Mouse (Mus musculus) stomach, embryonic 14.5 days (tissue): ENCODE results near the gene Inpp5b. TPM values are rescaled to one million over a fixed set of nuclear protein-coding genes. Genes with fewer than 3 reads are reported as not detected.
"Not testable (repeated sequence)": the region's sequence is repeated elsewhere in the genome, so short reads cannot be mapped to it uniquely, and the experiment has no call there.

Experiments used
- ATAC-seq: fragments of 200-750 bp; cut with Nextera tagmentation; 2 replicates; pipeline ENCODE4 v1.8.0; 2017; ENCODE audit warnings: low read depth, moderate TSS enrichment; ENCODE audit not compliant: insufficient number of reproducible peaks, insufficient read depth, low FRiP score
- H3K27ac ChIP-seq: fragments of 300-500 bp; sonication (generic); 2 replicates; pipeline ENCODE4 v1.5.1; 2014; ENCODE audit warnings: mild to moderate bottlenecking, low read length, moderate library complexity, mixed read lengths
- H3K27me3 ChIP-seq: fragments of 300-500 bp; sonication (generic); 2 replicates; pipeline ENCODE4 v1.6.1; 2014; ENCODE audit warnings: low read length, control low read depth, mixed read lengths; ENCODE audit not compliant: control insufficient read depth, insufficient read depth
- H3K36me3 ChIP-seq: fragments of 300-500 bp; sonication (generic); 2 replicates; pipeline ENCODE4 v1.6.1; 2014; ENCODE audit warnings: mild to moderate bottlenecking, control low read depth, low read length, moderate library complexity, mixed read lengths; ENCODE audit not compliant: control insufficient read depth, insufficient read depth
- H3K4me1 ChIP-seq: fragments of 300-500 bp; sonication (generic); 2 replicates; pipeline ENCODE4 v1.6.1; 2014; ENCODE audit warnings: low read length, control low read depth, mixed read lengths; ENCODE audit not compliant: control insufficient read depth, insufficient read depth
- H3K4me2 ChIP-seq: fragments of 300-500 bp; sonication (generic); replicated peaks from 2 replicates; pipeline ENCODE4 v1.6.1; 2014; ENCODE audit warnings: low read depth, low read length, control low read depth
- H3K4me3 ChIP-seq: fragments of 300-500 bp; sonication (generic); 2 replicates; pipeline ENCODE4 v1.5.1; 2014; ENCODE audit warnings: low read depth, low read length, control low read depth
- H3K9ac ChIP-seq: fragments of 300-500 bp; sonication (generic); replicated peaks from 2 replicates; pipeline ENCODE4 v1.6.1; 2014; ENCODE audit warnings: low read depth, mild to moderate bottlenecking, control low read depth, low read length, moderate library complexity, mixed read lengths
- H3K9me3 ChIP-seq: fragments of 300-500 bp; sonication (generic); 2 replicates; pipeline ENCODE4 v1.6.1; 2016; ENCODE audit warnings: low read depth, low read length, control low read depth; ENCODE audit not compliant: control insufficient read depth
- WGBS: fragments of 180-500 bp; shearing (Covaris S2); extraction: QIAGEN DNeasy Blood & Tissue Kit; methylation state at CpG from one replicate; pipeline ENCODE4 v1.1.7; 2014; 5-methylcytosine and 5-hydroxymethylcytosine counted together
- polyA plus RNA-seq: library from polyadenylated mRNA; unstranded; fragments of >200 nt; fragmentation: Nextera tagmentation; extraction: Ambion mirVana; gene quantifications from 2 replicates; pipeline ENCODE4 v1.2.1, GENCODE M21; 2014

Inpp5b gene
- polyA plus RNA-seq, 1 experiment from 2014 or later = 27.4 TPM

GRCm38 (mm10) chr4:124701052-124701845 is 40.4 kb upstream of the Inpp5b start:
- no peak for ATAC-seq
- peak overlapping the region; percentile 94 for H3K27ac ChIP-seq
- no peaks in the 10 kb centered on the region for H3K9me3 ChIP-seq
- H3K27me3 ChIP-seq = no peaks in the 10 kb centered on the region
- H3K9ac ChIP-seq = peak overlapping the region; percentile 85
- peak overlapping the region; percentile 84 for H3K4me3 ChIP-seq
- no peaks in the 10 kb centered on the region; the same call in 1 of the 2 replicates for H3K36me3 ChIP-seq
- H3K4me2 ChIP-seq = peak overlapping the region; percentile 74
- peaks cover 40% of the 10 kb centered on the region for H3K4me1 ChIP-seq
- WGBS = 3% methylated on average over 22 of the region's 22 CpGs

DNA sequence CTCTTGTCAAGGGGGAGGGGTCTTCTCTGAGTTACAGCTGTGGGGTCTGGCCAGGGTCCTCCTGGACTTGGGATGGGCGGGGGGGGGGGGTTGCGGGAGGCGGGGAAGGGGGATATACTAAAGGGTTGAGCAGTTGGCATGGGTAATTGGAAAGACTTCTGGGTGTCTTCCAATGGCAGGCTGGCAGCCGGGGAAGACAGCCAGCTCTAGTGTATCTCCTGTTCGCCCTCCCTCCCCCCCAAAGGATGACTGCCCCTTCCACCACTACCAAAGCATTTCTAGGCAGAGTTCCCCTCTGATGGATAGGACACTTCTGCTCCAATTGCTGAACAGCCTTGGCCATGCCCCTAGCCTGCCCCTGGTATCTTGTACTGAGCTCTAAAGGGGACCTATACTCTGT is 39.7 kb upstream of the Inpp5b start:
- Histone ChIP-seq H3K36me3 (no peaks in the 10 kb centered on the region; the same call in 1 of the 2 replicates), H3K27ac (peak overlapping the region; percentile 94; the same call in 1 of the 2 replicates), H3K4me2 (peak overlapping the region; percentile 74), H3K9me3 (no peaks in the 10 kb centered on the region), H3K4me3 (peak overlapping the region; percentile 84), H3K9ac (peak overlapping the region; percentile 85; the same call in 1 of the 2 replicates), H3K27me3 (no peaks in the 10 kb centered on the region), H3K4me1 (peaks cover 40% of the 10 kb centered on the region)
- ATAC-seq = no peak
- WGBS = 35% methylated on average over 4 of the region's 5 CpGs

DNA sequence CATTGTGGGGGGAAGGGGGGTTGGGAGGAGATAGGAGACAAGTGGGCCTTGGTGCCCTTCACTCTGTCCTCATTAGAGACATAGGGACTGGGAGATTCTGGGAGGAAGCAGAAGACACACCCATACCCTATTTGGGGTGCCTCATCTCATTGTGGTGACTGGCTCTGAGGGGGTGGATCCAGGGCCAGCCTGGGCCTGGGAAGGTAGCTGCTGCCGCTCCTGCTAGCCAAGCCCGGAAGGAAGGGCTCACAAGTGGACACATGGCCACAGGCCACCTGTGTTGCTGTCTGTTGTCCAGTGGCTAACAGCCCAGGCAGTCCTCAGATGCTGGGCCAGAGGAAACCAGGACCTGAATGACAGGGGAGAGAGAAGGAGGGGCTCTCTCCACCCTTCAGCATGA is 38.2 kb upstream of the Inpp5b start:
- no peak for ATAC-seq
- Histone ChIP-seq H3K36me3 (no peaks in the 10 kb centered on the region; the same call in 1 of the 2 replicates), H3K4me2 (peak overlapping the region; percentile 39), H3K4me3 (0 out of 2 replicates have a peak overlapping the region, but pooled peaks have one; percentile 2), H3K9me3 (no peaks in the 10 kb centered on the region), H3K9ac (no peak overlapping the region), H3K27me3 (no peaks in the 10 kb centered on the region), H3K4me1 (peaks cover 40% of the 10 kb centered on the region), H3K27ac (peak overlapping the region; percentile 93; the same call in 1 of the 2 replicates)
- 31% methylated on average over 2 of the region's 2 CpGs for WGBS

DNA sequence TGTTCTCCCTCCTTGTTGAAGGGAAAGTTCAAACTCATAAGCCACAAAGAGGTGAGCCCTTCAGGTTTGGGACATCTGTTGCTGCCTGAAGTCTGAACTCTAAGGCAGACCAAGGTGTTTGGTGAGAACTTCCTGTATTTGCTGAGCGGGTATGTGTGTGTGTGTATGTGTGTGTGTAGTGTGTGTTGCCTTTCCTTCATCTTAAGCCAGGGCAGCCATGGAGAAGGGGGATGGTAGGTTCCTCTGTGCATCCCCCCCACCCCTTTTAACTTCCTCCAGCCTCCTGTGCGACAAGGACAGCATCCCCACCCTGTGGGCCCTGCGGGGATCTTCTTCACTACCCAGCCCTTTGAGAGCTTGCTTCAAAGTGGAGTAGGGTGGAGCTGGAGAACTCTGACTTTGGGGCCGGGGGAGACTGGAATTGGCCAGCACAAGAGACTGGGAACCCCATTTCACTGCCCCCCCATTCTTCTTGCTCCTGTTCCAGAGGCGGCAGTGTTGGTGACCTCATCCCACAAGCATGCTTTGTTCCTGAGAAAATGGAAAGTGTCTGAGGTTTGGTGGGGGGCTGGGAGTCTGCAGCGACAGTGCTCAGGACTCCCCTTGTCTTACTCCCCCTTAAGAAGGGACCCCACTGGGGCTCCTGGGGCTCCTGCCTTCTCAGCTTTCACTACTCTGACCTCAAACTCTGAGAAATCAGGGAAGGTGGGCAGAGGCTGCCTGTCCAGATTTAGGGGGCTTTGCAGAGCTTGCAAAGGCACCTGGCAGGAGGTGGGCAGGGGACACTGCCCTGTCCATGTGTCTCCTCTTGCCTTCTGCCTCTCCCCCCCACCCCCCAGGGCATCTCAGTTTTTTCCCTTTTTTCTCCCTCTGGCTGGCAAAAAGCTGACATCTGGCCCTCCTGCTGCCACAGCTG is 37.5 kb upstream of the Inpp5b start:
- H3K9ac ChIP-seq = 0 out of 2 replicates have a peak overlapping the region, but pooled peaks have one; percentile 21
- peak overlapping the region; percentile 39 for H3K4me2 ChIP-seq
- no peak for ATAC-seq
- H3K4me3 ChIP-seq = 0 out of 2 replicates have a peak overlapping the region, but pooled peaks have one; percentile 2
- H3K4me1 ChIP-seq = peaks cover 40% of the 10 kb centered on the region
- peak overlapping the region; percentile 93 for H3K27ac ChIP-seq
- 12% methylated on average over 6 of the region's 6 CpGs for WGBS
- no peaks in the 10 kb centered on the region for H3K9me3 ChIP-seq
- H3K36me3 ChIP-seq = no peaks in the 10 kb centered on the region; the same call in 1 of the 2 replicates
- H3K27me3 ChIP-seq = no peaks in the 10 kb centered on the region

DNA sequence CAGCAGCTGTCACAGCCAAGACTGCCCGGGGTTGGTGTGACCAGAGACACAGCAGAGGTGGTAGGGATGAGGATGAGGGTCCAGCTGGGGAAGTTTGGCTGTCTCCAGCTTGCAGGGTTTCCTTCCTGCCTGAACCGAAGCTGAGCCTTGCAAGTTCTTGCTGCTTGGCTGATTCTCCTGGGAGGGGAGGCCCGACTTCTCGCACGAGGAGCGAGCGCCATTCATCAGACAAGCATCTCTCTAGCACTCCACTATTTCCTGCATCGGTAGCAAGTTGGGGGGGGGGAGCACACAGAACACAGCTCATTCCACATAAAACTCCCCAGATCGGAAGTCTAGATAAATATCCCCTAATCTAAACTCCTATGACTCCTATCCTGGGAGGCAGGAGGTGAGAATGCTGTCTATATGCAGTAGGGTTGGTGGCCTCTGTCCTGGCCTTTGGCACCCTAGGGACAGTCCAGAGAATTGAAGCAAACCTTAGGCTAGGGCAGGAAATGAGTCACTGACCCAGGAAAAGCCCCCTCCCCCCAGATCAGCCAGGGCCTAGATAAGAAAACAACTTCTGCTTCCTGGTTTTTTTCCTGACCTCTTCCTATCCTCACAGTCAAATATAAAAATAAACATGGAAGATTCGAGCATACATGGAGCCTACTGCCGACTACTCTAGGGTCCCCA is 36.7 kb upstream of the Inpp5b start:
- H3K27ac ChIP-seq = peak overlapping the region; percentile 93
- peaks cover 42% of the 10 kb centered on the region for H3K4me1 ChIP-seq
- no peak overlapping the region for H3K4me3 ChIP-seq
- H3K4me2 ChIP-seq = peak overlapping the region; percentile 39
- ATAC-seq = no peak
- no peaks in the 10 kb centered on the region for H3K27me3 ChIP-seq
- H3K9me3 ChIP-seq = no peaks in the 10 kb centered on the region
- H3K36me3 ChIP-seq = no peaks in the 10 kb centered on the region; the same call in 1 of the 2 replicates
- 0 out of 2 replicates have a peak overlapping the region, but pooled peaks have one; percentile 21 for H3K9ac ChIP-seq
- WGBS = 15% methylated on average over 11 of the region's 11 CpGs

- Histone ChIP-seq H3K27me3 (no peaks in the 10 kb centered on the region), H3K27ac (peak overlapping the region; percentile 93), H3K4me2 (no peak overlapping the region), H3K36me3 (no peaks in the 10 kb centered on the region; the same call in 1 of the 2 replicates), H3K4me3 (no peak overlapping the region), H3K9me3 (no peaks in the 10 kb centered on the region), H3K9ac (0 out of 2 replicates have a peak overlapping the region, but pooled peaks have one; percentile 11), H3K4me1 (peaks cover 46% of the 10 kb centered on the region)
- no peak for ATAC-seq
- 86% methylated on average over 23 of the region's 23 CpGs for WGBS
Measured at GRCm38 (mm10) chr4:124705661-124706269, 35.9 kb upstream of the Inpp5b start.

DNA sequence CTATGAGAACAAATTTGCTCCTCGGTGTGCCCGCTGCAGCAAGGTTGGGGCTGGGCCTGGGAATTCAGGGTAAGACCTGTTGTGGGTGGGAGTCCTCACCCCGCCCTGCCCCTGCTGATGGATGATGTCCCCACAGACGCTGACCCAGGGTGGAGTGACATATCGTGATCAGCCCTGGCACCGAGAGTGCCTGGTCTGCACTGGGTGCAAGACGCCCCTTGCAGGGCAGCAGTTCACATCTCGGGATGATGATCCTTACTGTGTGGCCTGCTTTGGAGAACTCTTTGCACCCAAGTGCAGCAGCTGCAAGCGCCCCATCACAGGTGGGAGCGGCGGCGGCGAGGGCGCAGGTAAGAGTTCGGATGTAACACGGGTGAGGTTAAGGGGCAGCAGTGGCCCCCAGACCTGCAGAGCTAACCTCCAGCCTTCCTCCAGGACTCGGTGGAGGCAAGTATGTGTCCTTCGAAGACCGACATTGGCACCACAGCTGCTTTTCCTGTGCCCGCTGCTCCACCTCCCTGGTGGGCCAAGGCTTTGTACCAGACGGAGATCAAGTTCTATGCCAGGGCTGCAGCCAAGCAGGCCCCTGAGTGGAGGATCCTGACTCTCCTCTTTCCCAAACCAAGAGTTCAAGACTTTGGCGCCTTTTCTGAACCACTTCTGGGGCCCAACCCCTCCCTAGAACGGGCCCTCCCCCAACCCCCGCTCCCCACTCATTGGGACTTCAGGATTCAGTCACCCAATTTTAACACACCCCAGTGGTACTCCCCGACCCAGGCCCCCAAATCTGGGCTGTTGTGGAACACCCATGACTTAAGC is 34.1 kb upstream of the Inpp5b start:
- H3K4me2 ChIP-seq, H3K9ac ChIP-seq, ATAC-seq, H3K36me3 ChIP-seq, H3K27me3 ChIP-seq, H3K4me3 ChIP-seq, H3K9me3 ChIP-seq: not testable (repeated sequence)
- Histone ChIP-seq H3K27ac (peak overlapping the region; percentile 90; the same call in 1 of the 2 replicates), H3K4me1 (peaks cover 45% of the 10 kb centered on the region)
- 89% methylated on average over 25 of the region's 25 CpGs for WGBS
